Mouse (Mus musculus) ES-E14 (cell line): ENCODE measurements around the gene Ifna16.

ENCODE experiments used
- CHD2 ChIP-seq: IDR thresholded peaks from 2 replicates; pipeline ENCODE4 v1.6.1; 2014; ENCODE audit warnings: mild to moderate bottlenecking, low read depth, low read length, inconsistent platforms
- HCFC1 ChIP-seq: IDR thresholded peaks from 2 replicates; pipeline ENCODE4 v1.6.1; 2012; ENCODE audit warnings: low read length, inconsistent platforms, borderline replicate concordance; ENCODE audit not compliant: insufficient read depth
- MAFK ChIP-seq: IDR thresholded peaks from 2 replicates; pipeline ENCODE4 v1.6.1; 2014; ENCODE audit warnings: mild to moderate bottlenecking, low read depth, low read length, inconsistent platforms; ENCODE audit not compliant: insufficient read depth
- ZC3H11A ChIP-seq: IDR thresholded peaks from 2 replicates; pipeline ENCODE4 v1.6.1; 2012; ENCODE audit warnings: low read depth, mild to moderate bottlenecking, inconsistent platforms, low read length, borderline replicate concordance
- ZNF384 ChIP-seq: IDR thresholded peaks from 2 replicates; pipeline ENCODE4 v1.6.1; 2012; ENCODE audit warnings: low read depth, low read length, inconsistent platforms

- TF ChIP-seq CHD2 (no peak), HCFC1 (no peak), MAFK (no peak), ZNF384 (no peak), ZC3H11A (no peak)
These were observed 32.4 kb downstream of the Ifna16 start, which contains the start of gene Ifna13 for GRCm38 (mm10) chr4:88644359-88644758.
